ENCODE assay signal across 12 mouse cellular contexts in the genomic region with DNA sequence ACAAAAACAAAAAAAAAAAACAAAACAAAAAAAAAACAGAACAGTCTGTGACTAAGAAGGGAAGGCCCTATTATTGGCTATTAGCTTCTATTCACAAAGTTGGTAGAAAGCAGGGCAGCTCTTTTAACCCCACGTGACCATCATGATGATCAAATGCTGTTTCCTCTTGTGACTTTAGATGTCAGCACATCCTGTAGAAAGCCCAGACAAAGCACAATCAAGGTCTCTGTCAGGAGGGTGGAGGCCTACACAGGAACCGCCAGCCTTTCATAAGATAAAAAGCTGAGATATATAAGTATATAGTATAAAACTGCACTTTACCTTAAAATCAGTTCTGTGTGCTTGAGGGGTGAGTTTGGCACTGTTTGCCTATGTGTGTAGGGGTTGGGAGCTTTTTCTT. TPM values are rescaled to one million over a fixed set of nuclear protein-coding genes. Genes with fewer than 3 reads are reported as not detected.
DNase-seq lines count a peak whose midpoint lies in the region; ATAC-seq and TF ChIP-seq lines count a peak whose summit lies in the region.
"Had no signal": no experiment of that assay in that cellular context is flagged by ENCODE, and none has a peak within 500 bp of the region (broad histone marks: within the 10 kb centered on the region; RNA-seq: fewer than 3 reads in every experiment).

No protein-coding gene starts in this region.

- no peak for TF ChIP-seq CTCF in midbrain, postnatal 0 days (IDR thresholded peaks at IDR 0.05)

- no peaks in the 10 kb centered on the region for H3K4me1 ChIP-seq in midbrain, embryonic 11.5 days (ENCODE audit: control insufficient read depth, insufficient read depth, low read length)
- no peaks in the 10 kb centered on the region for H3K4me1 ChIP-seq in midbrain, postnatal 0 days (ENCODE audit: insufficient read depth, low read length)
- no peaks in the 10 kb centered on the region for H3K4me1 ChIP-seq in hindbrain, embryonic 16.5 days (ENCODE audit: control insufficient read depth, insufficient read depth, low read depth, low read length)
- H3K4me1 ChIP-seq: hindbrain, embryonic 15.5 days had no signal

- peak; percentile 49 for DNase-seq in midbrain, embryonic 11.5 days (ENCODE audit: low spot score, missing footprints)
- DNase-seq in midbrain, postnatal 0 days (ENCODE audit: low spot score), result no peak
- peak; percentile 33 to 55 for DNase-seq in CD8-positive naive resting alpha-beta T cell, adult 2 months (ENCODE audit: low read depth in 2 of 2, low spot score in 2 of 2)
- DNase-seq in thymus, postnatal 25 days, result peak; percentile 43
- no peak for DNase-seq in urinary bladder, adult 18-20 months (ENCODE audit: low spot score in 2 of 2)
- DNase-seq: adrenal gland, postnatal 25 days; cerebellum, postnatal 10 days; layer of hippocampus, adult 9-11 months had no signal

- no peak overlapping the region for H3K4me3 ChIP-seq in midbrain, embryonic 11.5 days (ENCODE audit: low read depth, low read length)
- H3K4me3 ChIP-seq in midbrain, postnatal 0 days (ENCODE audit: low read depth, low read length), result no peak overlapping the region
- no peak overlapping the region for H3K4me3 ChIP-seq in hindbrain, embryonic 16.5 days (ENCODE audit: low read length)
- H3K4me3 ChIP-seq: hindbrain, embryonic 15.5 days; limb, embryonic 15.5 days had no signal

- no peak overlapping the region for H3K9ac ChIP-seq in midbrain, embryonic 11.5 days (ENCODE audit: low read length)
- no peak overlapping the region for H3K9ac ChIP-seq in midbrain, postnatal 0 days (replicated peaks; ENCODE audit: low read length, poor library complexity, severe bottlenecking)
- no peak overlapping the region for H3K9ac ChIP-seq in hindbrain, embryonic 16.5 days (ENCODE audit: low read depth, low read length)
- H3K9ac ChIP-seq: hindbrain, embryonic 15.5 days; limb, embryonic 15.5 days had no signal

- no peaks in the 10 kb centered on the region for H3K9me3 ChIP-seq in midbrain, embryonic 11.5 days (ENCODE audit: control insufficient read depth, low read length)
- no peaks in the 10 kb centered on the region for H3K9me3 ChIP-seq in midbrain, postnatal 0 days (ENCODE audit: low read length)
- no peaks in the 10 kb centered on the region for H3K9me3 ChIP-seq in hindbrain, embryonic 16.5 days (ENCODE audit: control insufficient read depth, low read length)
- H3K9me3 ChIP-seq: hindbrain, embryonic 15.5 days; limb, embryonic 15.5 days had no signal

- no peak for ATAC-seq in midbrain, embryonic 11.5 days (ENCODE audit: low FRiP score)
- ATAC-seq in midbrain, postnatal 0 days (ENCODE audit: low FRiP score), result no peak
- ATAC-seq in inflammation-experienced regulatory T-cells, adult 6 months, result peak; percentile 100
- no peak for ATAC-seq in hindbrain, embryonic 16.5 days

- no peaks in the 10 kb centered on the region for H3K27me3 ChIP-seq in midbrain, embryonic 11.5 days (ENCODE audit: control insufficient read depth, insufficient read depth, low read length)
- no peaks in the 10 kb centered on the region for H3K27me3 ChIP-seq in midbrain, postnatal 0 days (ENCODE audit: insufficient read depth, low read length)
- no peaks in the 10 kb centered on the region for H3K27me3 ChIP-seq in hindbrain, embryonic 16.5 days (replicated peaks; ENCODE audit: control insufficient read depth, insufficient read depth, low read length)
- H3K27me3 ChIP-seq: hindbrain, embryonic 15.5 days; limb, embryonic 15.5 days had no signal

- no peak overlapping the region for H3K27ac ChIP-seq in midbrain, embryonic 11.5 days (ENCODE audit: low read depth, low read length)
- H3K27ac ChIP-seq in midbrain, postnatal 0 days (ENCODE audit: low read depth, low read length), result no peak overlapping the region
- H3K27ac ChIP-seq in hindbrain, embryonic 16.5 days (ENCODE audit: low read depth, low read length), result no peak overlapping the region
- H3K27ac ChIP-seq: hindbrain, embryonic 15.5 days; limb, embryonic 15.5 days had no signal

- H3K4me2 ChIP-seq in midbrain, embryonic 11.5 days, result no peak overlapping the region
- no peak overlapping the region for H3K4me2 ChIP-seq in midbrain, postnatal 0 days (ENCODE audit: low read depth, low read length, poor library complexity, severe bottlenecking)
- H3K4me2 ChIP-seq in hindbrain, embryonic 16.5 days (ENCODE audit: low read length), result no peak overlapping the region
- H3K4me2 ChIP-seq: hindbrain, embryonic 15.5 days; limb, embryonic 15.5 days had no signal

- 79% methylated on average over 2 of the region's 2 CpGs for WGBS in midbrain, embryonic 11.5 days
- WGBS in midbrain, postnatal 0 days, result 80% methylated on average over 2 of the region's 2 CpGs
- WGBS in hindbrain, embryonic 16.5 days, result 73% methylated on average over 2 of the region's 2 CpGs

- H3K36me3 ChIP-seq in midbrain, embryonic 11.5 days (ENCODE audit: control insufficient read depth, insufficient read depth, low read length), result no peaks in the 10 kb centered on the region
- H3K36me3 ChIP-seq in midbrain, postnatal 0 days (ENCODE audit: insufficient read depth, low read length), result no peaks in the 10 kb centered on the region
- no peaks in the 10 kb centered on the region for H3K36me3 ChIP-seq in hindbrain, embryonic 16.5 days (ENCODE audit: control insufficient read depth, insufficient read depth, low read length)
- H3K36me3 ChIP-seq: hindbrain, embryonic 15.5 days; limb, embryonic 15.5 days had no signal

RNA-seq across cellular contexts. Expression of gene Mylip, which starts 17.9 kb away (rescaled TPM):
- polyA plus RNA-seq in midbrain, embryonic 11.5 days (2014; fragmentation: Nextera tagmentation; extraction: Ambion mirVana), result 3.9 and 4.3 TPM in 2 replicates
- total RNA-seq in midbrain, postnatal 0 days (2014; rRNA removed), result 11.1 and 16.6 TPM in 2 replicates
- 2.9 and 3.7 TPM in 2 replicates for polyA plus RNA-seq in midbrain, postnatal 0 days (2015; fragmentation: Nextera tagmentation; extraction: Ambion mirVana)
- polyA plus RNA-seq in inflammation-experienced regulatory T-cells, adult 6 months (2017; shearing (Covaris generic)), result 10 to 100 TPM in 2 of 3 experiments, 1 to 10 TPM in 1; 9.4 to 14.9 (median 13.6) TPM
- polyA plus RNA-seq in hindbrain, embryonic 16.5 days (2015; fragmentation: Nextera tagmentation; extraction: Ambion mirVana), result 7.8 and 9.6 TPM in 2 replicates

Comparison
In these comparisons a context has a peak if more than half of its experiments do, and no peak if none do; other contexts are left out.
1. DNase-seq: peak in midbrain, embryonic 11.5 days (single experiment), CD8-positive naive resting alpha-beta T cell, adult 2 months (2 of 2) and thymus, postnatal 25 days (single experiment); none in midbrain, postnatal 0 days (single experiment) and urinary bladder, adult 18-20 months (0 of 2).